Mouse (Mus musculus) spleen, adult 2 months (tissue): ENCODE measurements around the gene Jmy. TPM values are rescaled to one million over a fixed set of nuclear protein-coding genes. Genes with fewer than 3 reads are reported as not detected.
A peak's percentile ranks its signal among the peaks of the same experiment; 100 is the strongest.

Source experiments
- DNase-seq, 2 experiments: peaks; one replicate each; pipeline versions ENCODE4 v3.0.0 to v3.0.0-alpha.2; 2012 to 2021; ENCODE audit warnings: low spot score in 2 of 2, low read depth in 1 of 2
- H3K27ac ChIP-seq: fragments of 200-500 bp; 2 replicates; pipeline ENCODE4 v1.5.1; 2012; ENCODE audit warnings: low read length, inconsistent platforms; ENCODE audit not compliant: insufficient read depth
- H3K27me3 ChIP-seq: fragments of 200-500 bp; 2 replicates; pipeline ENCODE4 v1.6.1; 2012; ENCODE audit warnings: mild to moderate bottlenecking, moderate library complexity, low read length, inconsistent platforms; ENCODE audit not compliant: control insufficient read depth, insufficient read depth
- H3K36me3 ChIP-seq: fragments of 200-500 bp; 2 replicates; pipeline ENCODE4 v1.6.1; 2012; ENCODE audit warnings: mild to moderate bottlenecking, low read length, inconsistent platforms; ENCODE audit not compliant: control insufficient read depth, insufficient read depth
- H3K4me1 ChIP-seq: fragments of 200-500 bp; 2 replicates; pipeline ENCODE4 v1.6.1; 2011; ENCODE audit warnings: inconsistent platforms; ENCODE audit not compliant: control insufficient read depth, insufficient read depth, insufficient read length
- H3K4me3 ChIP-seq: fragments of 200-500 bp; 2 replicates; pipeline ENCODE4 v1.5.1; 2011; ENCODE audit warnings: mild to moderate bottlenecking, inconsistent platforms; ENCODE audit not compliant: insufficient read depth, insufficient read length; ENCODE audit errors: extremely low read depth
- CTCF ChIP-seq: fragments of 200-500 bp; IDR thresholded peaks from 2 replicates; pipeline ENCODE4 v1.5.1; 2011; ENCODE audit warnings: mild to moderate bottlenecking, inconsistent platforms; ENCODE audit not compliant: insufficient read depth, insufficient read length, insufficient replicate concordance; ENCODE audit errors: extremely low read depth
- POLR2A ChIP-seq: fragments of 200-500 bp; IDR thresholded peaks from 2 replicates; pipeline ENCODE4 v1.6.1; 2011; ENCODE audit warnings: low read depth, low read length, inconsistent platforms
- WGBS: fragments of 180-500 bp; shearing (Covaris S2); methylation state at CpG from one replicate; pipeline ENCODE4 v1.1.7; 2018; 5-methylcytosine and 5-hydroxymethylcytosine counted together
- polyA plus RNA-seq: library from polyadenylated mRNA; depleted of rRNA; stranded (reverse); fragments of >200 nt; gene quantifications from 2 replicates; pipeline ENCODE4 v1.2.3, GENCODE M21; 2012; rRNA removed

Jmy gene
- 5.1 and 7.7 TPM in 2 replicates for polyA plus RNA-seq

- H3K4me1 ChIP-seq, result peaks cover 3% of the 10 kb centered on the region
- no peaks in the 10 kb centered on the region; the same call in 1 of the 2 replicates for H3K36me3 ChIP-seq
- peak; percentile 21; the same call in 1 of the 2 replicates for TF ChIP-seq POLR2A
- TF ChIP-seq CTCF, result no peak
- peak within 1 kb of the TSS; percentile 97 for H3K4me3 ChIP-seq
- under 1% methylated on average over 98 of the region's 105 CpGs for WGBS
- DNase-seq, result peak; percentile 65 to 68
- H3K27me3 ChIP-seq, result peaks cover 8% of the 10 kb centered on the region
- peak within 1 kb of the TSS; percentile 62 for H3K27ac ChIP-seq
Measured at GRCm38 (mm10) chr13:93499167-93499972, at the start of gene Jmy. Gene Jmy (minus strand): TSS chr13:93499808.

DNA sequence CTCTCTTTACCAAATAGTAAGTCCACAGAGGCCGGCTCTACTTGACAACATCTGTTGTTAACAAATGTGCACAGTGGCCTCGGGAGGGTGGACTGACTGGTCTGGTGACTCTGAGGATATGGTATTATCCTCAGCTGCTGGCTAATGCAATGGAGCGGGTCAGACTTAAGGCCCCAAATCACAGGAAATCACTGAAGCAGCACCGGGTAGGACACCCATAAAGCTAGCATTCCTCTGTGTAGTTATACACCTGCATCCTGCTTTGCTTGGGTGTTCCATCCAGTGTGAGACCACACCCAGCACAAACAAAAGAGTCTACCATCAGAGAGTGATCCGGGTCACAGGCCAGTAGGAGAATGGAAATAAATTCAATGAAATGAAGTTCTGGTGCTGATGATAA, 48.0 kb upstream of the Jmy start:
- TF ChIP-seq CTCF (no peak), POLR2A (no peak)
- DNase-seq, result no peak

DNA sequence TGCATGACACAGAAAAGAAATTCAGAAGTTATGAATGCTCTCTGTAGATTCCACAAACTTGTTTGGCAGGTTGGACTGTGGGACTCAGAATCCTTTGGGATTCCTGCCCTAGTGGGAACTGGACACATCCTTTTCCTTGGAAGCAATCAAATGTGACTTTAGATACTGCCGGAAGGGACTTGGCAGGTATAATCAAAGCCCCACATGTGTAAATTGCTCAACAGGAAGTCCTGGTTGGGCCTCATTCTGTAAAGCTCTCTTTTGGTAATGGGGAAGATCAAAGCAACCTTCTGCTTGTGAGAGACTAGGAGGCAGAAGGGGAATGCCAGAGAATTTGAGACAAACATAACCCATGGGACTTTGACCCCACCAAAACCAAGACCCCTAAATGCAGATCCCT, 46.4 kb upstream of the Jmy start:
- 28% methylated on average over 1 of the region's 1 CpGs for WGBS
- H3K27ac ChIP-seq, result no peak overlapping the region
- no peaks in the 10 kb centered on the region for H3K36me3 ChIP-seq
- TF ChIP-seq POLR2A, result no peak
- no peak for TF ChIP-seq CTCF
- H3K4me3 ChIP-seq, result no peak overlapping the region
- DNase-seq, result no peak
- peaks cover 3% of the 10 kb centered on the region; the same call in 1 of the 2 replicates for H3K4me1 ChIP-seq
- H3K27me3 ChIP-seq, result no peaks in the 10 kb centered on the region

More for the DNA sequence above, 48.0 kb upstream of the Jmy start:
- no peak overlapping the region for H3K27ac ChIP-seq
- H3K27me3 ChIP-seq, result no peaks in the 10 kb centered on the region
- H3K4me3 ChIP-seq, result no peak overlapping the region
- WGBS, result 46% methylated on average over 5 of the region's 5 CpGs
- H3K4me1 ChIP-seq, result peaks cover 3% of the 10 kb centered on the region; the same call in 1 of the 2 replicates
- no peaks in the 10 kb centered on the region for H3K36me3 ChIP-seq

DNA sequence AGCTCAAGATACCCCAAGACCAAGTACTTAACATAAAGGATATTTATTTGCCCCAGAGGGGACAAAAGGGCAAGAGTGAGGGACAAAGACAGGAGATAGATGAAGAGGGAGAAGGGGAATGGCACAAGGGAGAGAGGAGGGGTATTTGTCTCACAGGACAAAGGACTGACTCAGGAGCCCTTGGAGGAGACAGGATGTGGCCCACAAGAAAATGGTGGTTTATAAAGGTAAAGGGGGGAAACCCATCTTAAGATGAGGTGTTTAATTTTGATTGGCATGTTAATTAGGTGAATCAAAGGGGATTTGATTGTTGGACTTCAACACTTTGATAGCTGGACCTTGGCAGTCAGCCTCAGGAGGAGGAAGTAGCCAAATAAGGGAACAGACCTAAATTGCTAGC, 44.7 kb upstream of the Jmy start:
- no peak for DNase-seq
- Histone ChIP-seq H3K4me3 (no peak overlapping the region), H3K4me1 (peaks cover 3% of the 10 kb centered on the region; the same call in 1 of the 2 replicates), H3K27me3 (no peaks in the 10 kb centered on the region), H3K36me3 (no peaks in the 10 kb centered on the region), H3K27ac (no peak overlapping the region)
- TF ChIP-seq POLR2A (no peak), CTCF (no peak)

- Histone ChIP-seq H3K4me1 (no peaks in the 10 kb centered on the region), H3K27me3 (no peaks in the 10 kb centered on the region), H3K36me3 (no peaks in the 10 kb centered on the region), H3K4me3 (no peak overlapping the region), H3K27ac (no peak overlapping the region)
- DNase-seq, result no peak
- 90% methylated on average over 4 of the region's 4 CpGs for WGBS
- TF ChIP-seq POLR2A (no peak), CTCF (no peak)
Measured at GRCm38 (mm10) chr13:93539311-93539710, 39.7 kb upstream of the Jmy start.

DNA sequence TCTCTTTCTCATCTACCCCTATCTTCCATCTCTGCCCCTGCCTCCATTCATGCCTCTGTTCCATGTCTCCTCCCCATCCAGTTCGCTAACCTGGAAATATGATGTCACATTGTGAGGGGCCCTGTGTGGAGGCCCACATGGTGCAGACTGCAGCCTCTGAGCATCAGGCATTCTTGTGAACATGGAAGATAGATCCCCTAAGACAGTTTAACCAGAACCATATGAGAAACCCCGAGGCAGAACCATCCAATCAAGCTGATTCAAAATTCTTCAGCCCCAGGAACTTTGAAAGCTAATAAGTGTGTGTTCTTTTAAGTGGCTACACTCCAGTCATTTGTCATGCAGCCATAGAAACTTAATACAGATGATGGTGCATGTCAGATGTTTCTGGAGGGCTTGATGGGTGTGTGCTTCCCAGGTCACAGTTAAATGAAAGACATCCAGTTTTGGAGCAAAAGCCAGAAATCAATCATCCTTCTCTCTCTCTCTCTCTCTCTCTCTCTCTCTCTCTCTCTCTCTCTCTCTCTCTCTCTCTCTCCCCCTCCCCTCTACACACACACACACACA, 19.2 kb upstream of the Jmy start:
- no peaks in the 10 kb centered on the region for H3K4me1 ChIP-seq
- H3K4me3 ChIP-seq, result no peak overlapping the region
- 76% methylated on average over 2 of the region's 2 CpGs for WGBS
- no peak overlapping the region for H3K27ac ChIP-seq
- H3K27me3 ChIP-seq, result no peaks in the 10 kb centered on the region
- TF ChIP-seq POLR2A (no peak), CTCF (no peak)
- H3K36me3 ChIP-seq, result no peaks in the 10 kb centered on the region
- DNase-seq, result no peak

GRCm38 (mm10) chr13:93517223-93517622, 17.6 kb upstream of the Jmy start:
- H3K27me3 ChIP-seq, result no peaks in the 10 kb centered on the region
- H3K4me1 ChIP-seq, result no peaks in the 10 kb centered on the region
- TF ChIP-seq CTCF, result no peak
- no peak for TF ChIP-seq POLR2A
- H3K36me3 ChIP-seq, result no peaks in the 10 kb centered on the region
- no peak for DNase-seq
- H3K4me3 ChIP-seq, result no peak overlapping the region
- no peak overlapping the region for H3K27ac ChIP-seq
